Mouse (Mus musculus) left cerebral cortex, adult 18-20 months (tissue): ENCODE measurements at regions not wholly inside any gene's neighbourhood (a gene's known extent, or its start where the extent isn't known, plus 50 kb on each side); places are given as distances from the start of the nearest gene placed in this dataset.

Experiments
- DNase-seq, 2 experiments: peaks; one replicate each; pipeline ENCODE4 v3.0.0; 2021 to 2022; ENCODE audit warnings: low spot score in 2 of 2, mixed read lengths in 1 of 2

DNA sequence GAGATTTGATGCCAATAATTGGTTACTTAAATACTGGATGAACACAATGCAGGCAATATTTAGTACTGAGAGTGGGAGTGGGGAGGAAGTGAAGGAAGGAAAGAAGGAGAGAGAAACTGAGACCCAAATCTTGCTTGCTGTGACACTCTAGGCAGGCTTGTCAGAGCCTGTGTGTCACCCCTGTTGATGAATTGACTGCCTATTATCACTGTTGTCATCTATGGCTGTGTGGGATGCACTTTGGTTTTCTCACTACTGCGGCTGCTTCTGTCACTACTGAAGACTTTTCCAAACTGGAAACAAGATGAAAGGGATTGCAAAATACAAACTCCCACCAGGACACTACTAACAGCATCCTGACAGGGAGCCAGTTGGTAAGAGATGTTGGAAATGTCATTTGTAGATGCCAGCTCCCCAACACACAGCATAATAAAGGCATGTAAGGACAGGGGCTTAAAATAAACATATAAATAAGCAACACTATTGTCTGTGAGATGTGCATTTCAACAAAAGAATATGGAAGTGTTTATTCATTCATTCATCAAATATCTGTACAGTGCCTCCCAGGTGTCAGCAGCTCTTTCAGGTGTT is 207.0 kb upstream of the Ufl1 start:
- DNase-seq = no peak

DNA sequence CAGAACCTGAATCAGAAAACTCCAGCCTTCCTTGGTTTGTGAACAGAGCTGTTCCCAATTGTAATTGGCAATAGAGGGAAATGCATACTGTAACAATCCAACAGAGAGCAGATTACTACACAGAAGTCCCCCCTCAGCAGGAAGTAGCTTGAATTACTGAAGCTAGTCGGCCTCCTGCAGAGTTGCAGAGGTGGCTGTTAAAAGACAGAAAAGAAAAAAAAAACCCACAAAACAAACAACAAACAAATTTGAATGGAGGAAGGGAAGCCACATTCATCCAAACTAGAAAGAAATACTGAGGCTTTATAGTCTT is 202.0 kb upstream of the Ufl1 start:
- no peak for DNase-seq

- DNase-seq = no peak
Observed at GRCm38 (mm10) chr4:25482933-25483620, 201.5 kb upstream of the Ufl1 start.

GRCm38 (mm10) chr4:25473026-25473425 is 191.4 kb upstream of the Ufl1 start:
- DNase-seq = no peak

- DNase-seq = no peak
Observed at GRCm38 (mm10) chr4:25466490-25466889, 184.9 kb upstream of the Ufl1 start.

DNA sequence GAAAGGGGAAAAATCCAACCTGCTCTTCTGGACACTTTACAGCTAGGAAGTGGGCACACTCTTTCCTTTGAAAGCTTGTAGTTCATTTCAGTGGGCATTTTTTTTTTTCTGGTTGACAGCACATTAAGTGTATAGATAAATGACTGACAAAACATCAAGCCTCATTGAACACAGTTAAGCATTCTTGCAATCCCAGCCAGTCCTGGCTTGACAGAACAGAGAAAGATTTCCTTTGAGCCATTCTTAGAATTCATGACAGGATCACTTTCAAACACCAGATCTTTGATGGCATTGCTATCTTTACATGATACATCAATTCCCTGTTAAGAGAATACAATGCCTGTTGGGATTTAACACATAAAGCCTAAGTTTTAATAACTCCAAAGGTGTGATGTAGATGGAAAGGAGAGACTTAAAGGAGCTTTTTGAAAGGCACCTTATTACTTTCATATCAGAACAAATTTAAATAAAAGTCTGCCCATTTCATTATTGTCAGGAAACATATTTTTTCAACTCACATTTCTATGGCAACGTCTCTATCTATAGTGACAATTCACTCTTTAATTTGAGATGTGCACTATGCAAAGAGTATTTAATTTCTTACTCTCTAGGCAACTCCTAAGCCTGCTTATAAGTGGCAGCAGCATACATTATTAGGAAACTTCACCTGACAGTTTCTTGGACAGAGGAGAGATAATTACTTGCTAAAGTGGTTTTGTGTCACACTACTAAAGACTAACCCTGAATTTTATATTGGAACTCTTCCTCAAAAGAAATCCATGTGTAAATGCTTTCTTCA is 183.4 kb upstream of the Ufl1 start:
- DNase-seq = no peak

- DNase-seq = no peak
Observed at GRCm38 (mm10) chr4:25464069-25464468, 182.4 kb upstream of the Ufl1 start.

- no peak for DNase-seq
Observed at GRCm38 (mm10) chr4:25460127-25460526, 178.5 kb upstream of the Ufl1 start.

DNA sequence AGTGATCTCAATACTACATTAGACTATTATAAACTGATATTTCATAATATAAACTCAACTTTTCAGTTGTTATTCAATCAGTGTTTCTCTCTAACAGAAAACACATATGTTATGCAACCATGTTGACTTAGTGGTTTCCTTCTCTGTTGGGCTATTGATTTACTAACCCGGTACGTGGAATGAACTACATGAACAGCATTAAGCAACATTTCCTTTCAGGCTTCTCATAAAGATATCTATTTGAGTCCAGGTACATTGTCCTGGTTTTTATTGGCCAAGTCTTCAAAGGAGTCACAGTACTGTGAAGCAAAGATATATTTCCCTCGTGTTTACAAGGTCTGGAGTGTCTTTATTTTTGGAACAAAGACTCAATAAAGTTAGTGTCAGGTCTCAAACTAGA is 173.1 kb upstream of the Ufl1 start:
- DNase-seq = no peak

DNA sequence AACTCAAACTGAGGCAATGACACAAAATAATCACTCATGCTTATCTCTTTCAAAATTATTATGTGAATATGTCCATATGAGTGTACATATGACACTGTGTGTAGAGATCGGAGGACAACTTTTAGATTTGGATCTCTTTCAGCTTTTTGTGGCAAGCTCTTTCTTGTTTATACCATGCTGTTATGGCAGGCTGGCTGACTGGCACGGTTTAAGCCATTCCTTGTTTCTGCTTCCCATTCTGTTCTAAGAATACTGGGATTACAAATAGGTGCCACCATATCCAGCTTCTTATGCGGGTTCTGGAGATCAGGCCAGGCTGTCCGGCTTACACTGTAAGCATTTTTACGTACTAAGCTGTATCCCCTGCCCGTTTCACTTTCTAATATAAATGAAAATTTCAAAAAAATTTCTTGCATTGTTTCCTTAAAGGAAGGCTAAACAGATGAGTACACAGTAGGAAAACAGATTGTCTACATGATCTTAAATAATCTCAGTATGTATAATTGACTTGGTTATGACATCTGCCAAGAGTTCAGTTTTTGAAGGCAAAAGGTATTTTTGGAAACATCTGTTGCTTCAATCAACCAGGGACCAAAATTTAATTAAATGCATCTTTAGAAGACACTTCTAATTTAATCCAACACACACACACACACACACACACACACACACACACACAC is 171.6 kb upstream of the Ufl1 start:
- no peak for DNase-seq

DNA sequence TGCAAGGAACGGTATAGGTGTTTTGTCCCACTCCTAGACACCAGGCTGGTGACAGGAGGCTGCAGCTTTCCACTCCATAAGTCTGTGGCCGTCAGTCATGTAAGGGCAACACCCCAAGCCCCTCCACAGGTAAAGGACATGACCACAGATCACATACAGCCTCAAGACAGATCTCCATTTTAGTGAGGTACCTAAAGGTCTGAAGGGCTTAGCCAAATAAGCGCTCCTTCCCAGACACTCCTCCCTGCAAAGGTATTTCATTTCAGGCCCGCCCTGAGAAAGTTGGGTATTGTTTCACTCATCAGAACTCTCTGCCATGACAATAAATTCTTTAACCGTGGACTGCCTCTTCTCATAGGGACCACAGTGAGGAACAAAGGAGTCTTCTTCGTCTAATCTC is 170.2 kb upstream of the Ufl1 start:
- DNase-seq = no peak

DNA sequence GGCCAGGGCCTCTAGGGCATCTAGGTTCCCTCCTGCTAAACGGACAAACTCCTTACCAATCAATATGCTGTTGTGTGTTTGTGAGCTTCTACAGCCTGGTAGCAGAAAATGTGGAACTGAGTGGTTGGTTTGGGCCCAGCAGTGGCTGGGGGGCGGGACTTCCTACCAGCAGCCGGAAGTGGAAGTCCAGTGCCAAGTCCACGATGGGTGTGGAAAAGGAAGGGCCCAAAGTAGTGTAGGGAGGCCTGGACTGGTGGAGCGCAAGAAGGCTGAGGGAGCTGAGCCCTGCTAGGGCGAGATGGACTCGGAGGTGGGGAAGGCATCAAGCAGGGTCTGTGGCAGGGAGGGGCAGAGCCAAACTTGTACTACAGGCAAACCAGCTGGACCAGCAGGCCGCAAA is 150.6 kb upstream of the Ufl1 start:
- no peak for DNase-seq

DNA sequence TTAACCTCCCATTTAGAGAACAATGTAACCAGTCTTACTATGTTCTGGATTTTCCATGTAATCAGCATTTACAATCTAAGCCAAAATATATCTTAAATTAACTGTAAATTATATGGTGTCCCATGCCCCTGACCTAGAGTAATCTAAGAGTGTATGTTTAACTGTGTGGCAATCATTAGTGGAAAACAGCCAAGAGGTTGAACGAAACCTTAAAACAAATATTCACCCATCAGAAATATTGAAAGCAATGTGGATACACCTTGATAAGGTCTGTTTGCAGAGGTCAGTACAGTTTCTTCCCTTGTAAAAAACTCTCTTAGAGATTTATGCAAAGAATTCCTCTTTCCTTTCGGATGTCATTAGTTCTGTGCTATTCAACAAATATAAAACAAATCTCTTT is 134.7 kb upstream of the Ufl1 start:
- DNase-seq = no peak

DNA sequence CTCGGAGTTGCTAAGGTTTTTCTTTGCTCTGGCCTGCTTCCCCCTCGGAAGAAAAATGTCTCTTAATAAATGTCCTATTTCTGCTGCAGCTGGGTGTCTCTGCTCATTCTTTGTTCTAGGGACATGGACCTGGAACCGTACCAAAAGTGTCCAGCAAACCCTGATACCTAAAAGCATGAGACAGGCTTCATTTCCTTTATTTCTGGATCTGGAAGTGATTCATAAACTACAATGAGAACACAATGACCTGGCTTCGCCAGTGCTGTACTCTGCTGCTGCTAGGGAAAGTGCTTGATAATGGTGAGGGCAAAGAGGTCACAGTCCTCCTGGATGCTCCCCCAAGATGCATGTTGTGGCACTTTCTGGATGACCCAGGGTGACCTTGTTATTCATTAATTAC is 128.8 kb upstream of the Ufl1 start:
- DNase-seq = no peak

GRCm38 (mm10) chr4:25408696-25409448 is 127.3 kb upstream of the Ufl1 start:
- DNase-seq = peak; percentile 40

GRCm38 (mm10) chr4:25407842-25408241 is 126.2 kb upstream of the Ufl1 start:
- DNase-seq = no peak

GRCm38 (mm10) chr4:25389542-25389941 is 107.9 kb upstream of the Ufl1 start:
- DNase-seq = no peak

DNA sequence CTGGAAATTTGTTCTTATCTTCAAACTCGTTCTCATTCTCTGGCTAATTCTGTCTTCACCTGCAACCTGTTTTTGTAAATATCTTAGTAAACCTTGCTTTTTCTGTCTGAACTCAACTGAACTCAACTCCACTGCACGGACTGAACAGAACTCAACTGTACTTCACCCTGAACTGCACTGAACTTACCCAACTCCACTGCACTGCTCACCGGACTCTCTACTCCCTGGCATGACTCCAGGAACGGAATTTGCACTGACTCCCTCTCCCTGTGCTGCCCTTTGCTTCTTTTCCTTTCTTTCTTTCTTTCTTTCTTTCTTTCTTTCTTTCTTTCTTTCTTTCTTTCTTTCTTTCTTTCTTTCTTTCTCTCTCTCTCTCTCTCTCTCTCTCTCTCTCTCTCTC is 90.4 kb upstream of the Ufl1 start:
- DNase-seq = no peak

GRCm38 (mm10) chr4:25364402-25364801 is 82.8 kb upstream of the Ufl1 start:
- no peak for DNase-seq

DNA sequence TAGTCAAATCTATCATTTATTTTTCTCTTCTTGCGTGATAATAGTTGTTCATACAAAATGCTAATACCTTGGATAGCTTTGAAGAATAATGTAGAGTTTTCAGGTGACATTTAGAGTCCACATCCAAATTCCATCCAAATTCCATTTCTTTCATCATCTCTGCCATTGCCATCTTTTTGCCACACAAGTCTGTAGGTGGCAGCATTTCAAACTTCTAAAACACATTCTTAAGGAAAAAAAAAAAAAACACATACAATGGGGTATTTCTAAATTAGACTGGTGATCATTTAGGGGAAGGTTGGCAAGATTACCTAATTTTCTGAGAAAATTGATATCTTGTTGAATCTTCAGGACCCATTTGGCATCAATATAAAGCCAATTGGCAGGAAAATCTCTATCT is 56.0 kb upstream of the Ufl1 start:
- no peak for DNase-seq
